Mouse (Mus musculus) kidney, postnatal 10 days (tissue): ENCODE measurements at regions not wholly inside any gene's neighbourhood (a gene's known extent, or its start where the extent isn't known, plus 50 kb on each side); places are given as distances from the start of the nearest gene placed in this dataset.
A peak's percentile ranks its signal among the peaks of the same experiment; 100 is the strongest.
"Not testable (repeated sequence)": the region's sequence is repeated elsewhere in the genome, so short reads cannot be mapped to it uniquely, and the experiment has no call there.

Experiments used
- DNase-seq: peaks from one replicate; pipeline ENCODE4 v3.0.0; 2021; ENCODE audit warnings: mixed read lengths

GRCm38 (mm10) chr16:31553361-31554146 is 109.7 kb upstream of the Dlg1 start:
- DNase-seq: no peak

GRCm38 (mm10) chr16:31560426-31560825 is 102.8 kb upstream of the Dlg1 start:
- no peak for DNase-seq

GRCm38 (mm10) chr16:31564926-31565325 is 98.3 kb upstream of the Dlg1 start:
- no peak for DNase-seq

GRCm38 (mm10) chr16:31568316-31568715 is 94.9 kb upstream of the Dlg1 start:
- no peak for DNase-seq

GRCm38 (mm10) chr16:31569871-31570270 is 93.4 kb upstream of the Dlg1 start:
- no peak for DNase-seq

- no peak for DNase-seq
Measured at GRCm38 (mm10) chr16:31570311-31571139, 92.7 kb upstream of the Dlg1 start.

GRCm38 (mm10) chr16:31573833-31574232 is 89.4 kb upstream of the Dlg1 start:
- DNase-seq: not testable (repeated sequence)

- DNase-seq: peak; percentile 54
Measured at GRCm38 (mm10) chr16:31575646-31576045, 87.6 kb upstream of the Dlg1 start.

- DNase-seq: no peak
Measured at GRCm38 (mm10) chr16:31576422-31576821, 86.8 kb upstream of the Dlg1 start.

GRCm38 (mm10) chr16:31577347-31577746 is 85.9 kb upstream of the Dlg1 start:
- no peak for DNase-seq

- no peak for DNase-seq
Measured at GRCm38 (mm10) chr16:31579318-31579717, 83.9 kb upstream of the Dlg1 start.

- DNase-seq: no peak
Measured at GRCm38 (mm10) chr16:31580779-31581178, 82.5 kb upstream of the Dlg1 start.

- DNase-seq: no peak
Measured at GRCm38 (mm10) chr16:31582885-31583284, 80.4 kb upstream of the Dlg1 start.

GRCm38 (mm10) chr16:31583627-31584026 is 79.6 kb upstream of the Dlg1 start:
- DNase-seq: no peak

- no peak for DNase-seq
Measured at GRCm38 (mm10) chr16:31584216-31584823, 78.9 kb upstream of the Dlg1 start.

- no peak for DNase-seq
Measured at GRCm38 (mm10) chr16:31587036-31587435, 76.2 kb upstream of the Dlg1 start.

- no peak for DNase-seq
Measured at GRCm38 (mm10) chr16:31589576-31589975, 73.7 kb upstream of the Dlg1 start.

GRCm38 (mm10) chr16:31591565-31591964 is 71.7 kb upstream of the Dlg1 start:
- DNase-seq: no peak

GRCm38 (mm10) chr16:31592014-31592871 is 71.0 kb upstream of the Dlg1 start:
- DNase-seq: peak; percentile 86

GRCm38 (mm10) chr16:31592973-31593683 is 70.1 kb upstream of the Dlg1 start:
- peak; percentile 28 for DNase-seq

- DNase-seq: no peak
Measured at GRCm38 (mm10) chr16:31597965-31598364, 65.3 kb upstream of the Dlg1 start.
